Mouse (Mus musculus) spleen, adult 2 months (tissue): ENCODE measurements around the gene Lins1. TPM values are rescaled to one million over a fixed set of nuclear protein-coding genes. Genes with fewer than 3 reads are reported as not detected.

Experiments used
- DNase-seq, 2 experiments: peaks; one replicate each; pipeline versions ENCODE4 v3.0.0 to v3.0.0-alpha.2; 2012 to 2021; ENCODE audit warnings: low spot score in 2 of 2, low read depth in 1 of 2
- H3K27ac ChIP-seq: fragments of 200-500 bp; 2 replicates; pipeline ENCODE4 v1.5.1; 2012; ENCODE audit warnings: low read length, inconsistent platforms; ENCODE audit not compliant: insufficient read depth
- H3K27me3 ChIP-seq: fragments of 200-500 bp; 2 replicates; pipeline ENCODE4 v1.6.1; 2012; ENCODE audit warnings: mild to moderate bottlenecking, moderate library complexity, low read length, inconsistent platforms; ENCODE audit not compliant: control insufficient read depth, insufficient read depth
- H3K36me3 ChIP-seq: fragments of 200-500 bp; 2 replicates; pipeline ENCODE4 v1.6.1; 2012; ENCODE audit warnings: mild to moderate bottlenecking, low read length, inconsistent platforms; ENCODE audit not compliant: control insufficient read depth, insufficient read depth
- H3K4me1 ChIP-seq: fragments of 200-500 bp; 2 replicates; pipeline ENCODE4 v1.6.1; 2011; ENCODE audit warnings: inconsistent platforms; ENCODE audit not compliant: control insufficient read depth, insufficient read depth, insufficient read length
- H3K4me3 ChIP-seq: fragments of 200-500 bp; 2 replicates; pipeline ENCODE4 v1.5.1; 2011; ENCODE audit warnings: mild to moderate bottlenecking, inconsistent platforms; ENCODE audit not compliant: insufficient read depth, insufficient read length; ENCODE audit errors: extremely low read depth
- CTCF ChIP-seq: fragments of 200-500 bp; IDR thresholded peaks from 2 replicates; pipeline ENCODE4 v1.5.1; 2011; ENCODE audit warnings: mild to moderate bottlenecking, inconsistent platforms; ENCODE audit not compliant: insufficient read depth, insufficient read length, insufficient replicate concordance; ENCODE audit errors: extremely low read depth
- POLR2A ChIP-seq: fragments of 200-500 bp; IDR thresholded peaks from 2 replicates; pipeline ENCODE4 v1.6.1; 2011; ENCODE audit warnings: low read depth, low read length, inconsistent platforms
- WGBS: fragments of 180-500 bp; shearing (Covaris S2); methylation state at CpG from one replicate; pipeline ENCODE4 v1.1.7; 2018; 5-methylcytosine and 5-hydroxymethylcytosine counted together
- polyA plus RNA-seq: library from polyadenylated mRNA; depleted of rRNA; stranded (reverse); fragments of >200 nt; gene quantifications from 2 replicates; pipeline ENCODE4 v1.2.3, GENCODE M21; 2012; rRNA removed

Lins1 gene
- polyA plus RNA-seq: 2.8 and 3.5 TPM in 2 replicates

GRCm38 (mm10) chr7:66689620-66690360, at the start of gene Lins1:
Gene Lins1 (plus strand): TSS chr7:66689889.
- no peak for TF ChIP-seq CTCF
- peak; percentile 11; the same call in 1 of the 2 replicates for TF ChIP-seq POLR2A
- Histone ChIP-seq H3K4me3 (peak within 1 kb of the TSS; percentile 87), H3K4me1 (peaks cover 4% of the 10 kb centered on the region; the same call in 1 of the 2 replicates), H3K27me3 (no peaks in the 10 kb centered on the region), H3K27ac (peak within 1 kb of the TSS; percentile 73), H3K36me3 (no peaks in the 10 kb centered on the region)
- under 1% methylated on average over 52 of the region's 52 CpGs for WGBS
- peak; percentile 98 for DNase-seq

- no peak overlapping the region for H3K27ac ChIP-seq
- peaks cover 8% of the 10 kb centered on the region for H3K36me3 ChIP-seq
- no peak for DNase-seq
- TF ChIP-seq POLR2A: no peak
- TF ChIP-seq CTCF: no peak
- WGBS: 92% methylated on average over 2 of the region's 2 CpGs
- no peak overlapping the region for H3K4me3 ChIP-seq
- H3K27me3 ChIP-seq: no peaks in the 10 kb centered on the region
- H3K4me1 ChIP-seq: no peaks in the 10 kb centered on the region
Observed at GRCm38 (mm10) chr7:66645736-66646135, 44.0 kb upstream of the Lins1 start.

- Histone ChIP-seq H3K4me3 (no peak overlapping the region), H3K36me3 (peaks cover 4% of the 10 kb centered on the region), H3K27me3 (no peaks in the 10 kb centered on the region), H3K27ac (no peak overlapping the region), H3K4me1 (no peaks in the 10 kb centered on the region)
- 67% methylated on average over 2 of the region's 2 CpGs for WGBS
- TF ChIP-seq POLR2A (no peak), CTCF (no peak)
- no peak for DNase-seq
Observed at GRCm38 (mm10) chr7:66649181-66649580, 40.5 kb upstream of the Lins1 start.

GRCm38 (mm10) chr7:66650883-66651282, 38.8 kb upstream of the Lins1 start:
- Histone ChIP-seq H3K27me3 (no peaks in the 10 kb centered on the region), H3K4me1 (no peaks in the 10 kb centered on the region), H3K36me3 (peaks cover 4% of the 10 kb centered on the region), H3K27ac (no peak overlapping the region), H3K4me3 (no peak overlapping the region)
- no peak for DNase-seq
- TF ChIP-seq POLR2A: no peak
- no peak for TF ChIP-seq CTCF
- WGBS: 85% methylated on average over 5 of the region's 5 CpGs

- DNase-seq: no peak
- Histone ChIP-seq H3K4me3 (no peak overlapping the region), H3K36me3 (peaks cover 1% of the 10 kb centered on the region), H3K27ac (no peak overlapping the region), H3K27me3 (no peaks in the 10 kb centered on the region), H3K4me1 (no peaks in the 10 kb centered on the region)
- WGBS: 51% methylated on average over 4 of the region's 4 CpGs
- no peak for TF ChIP-seq POLR2A
Observed at GRCm38 (mm10) chr7:66652216-66652615, 37.5 kb upstream of the Lins1 start.

GRCm38 (mm10) chr7:66653596-66653995, 36.1 kb upstream of the Lins1 start:
- H3K4me3 ChIP-seq: no peak overlapping the region
- no peaks in the 10 kb centered on the region for H3K4me1 ChIP-seq
- peaks cover 3% of the 10 kb centered on the region for H3K36me3 ChIP-seq
- DNase-seq: no peak
- TF ChIP-seq CTCF: no peak
- no peak for TF ChIP-seq POLR2A
- no peaks in the 10 kb centered on the region for H3K27me3 ChIP-seq
- WGBS: 94% methylated on average over 9 of the region's 9 CpGs
- H3K27ac ChIP-seq: no peak overlapping the region

GRCm38 (mm10) chr7:66655471-66655870, 34.2 kb upstream of the Lins1 start:
- no peak for DNase-seq
- H3K4me1 ChIP-seq: no peaks in the 10 kb centered on the region
- H3K27me3 ChIP-seq: no peaks in the 10 kb centered on the region
- peaks cover 11% of the 10 kb centered on the region for H3K36me3 ChIP-seq
- TF ChIP-seq CTCF (no peak), POLR2A (no peak)
- WGBS: 95% methylated on average over 9 of the region's 9 CpGs
- no peak overlapping the region for H3K4me3 ChIP-seq
- H3K27ac ChIP-seq: no peak overlapping the region

GRCm38 (mm10) chr7:66660291-66660690, 29.4 kb upstream of the Lins1 start:
- Histone ChIP-seq H3K4me1 (no peaks in the 10 kb centered on the region), H3K27me3 (no peaks in the 10 kb centered on the region), H3K4me3 (no peak overlapping the region), H3K36me3 (peaks cover 10% of the 10 kb centered on the region), H3K27ac (no peak overlapping the region)
- 88% methylated on average over 7 of the region's 7 CpGs for WGBS
- TF ChIP-seq POLR2A (no peak), CTCF (no peak)
- DNase-seq: no peak
